Mouse (Mus musculus): ENCODE data around the gene Ddx42. TPM values are rescaled to one million over a fixed set of nuclear protein-coding genes. Genes with fewer than 3 reads are reported as not detected.
"Not testable (repeated sequence)": the region's sequence is repeated elsewhere in the genome, so short reads cannot be mapped to it uniquely, and the experiment has no call there.

Gene Ddx42
- polyA plus RNA-seq, 1 experiment from 2014 or later = 102 TPM

DNA sequence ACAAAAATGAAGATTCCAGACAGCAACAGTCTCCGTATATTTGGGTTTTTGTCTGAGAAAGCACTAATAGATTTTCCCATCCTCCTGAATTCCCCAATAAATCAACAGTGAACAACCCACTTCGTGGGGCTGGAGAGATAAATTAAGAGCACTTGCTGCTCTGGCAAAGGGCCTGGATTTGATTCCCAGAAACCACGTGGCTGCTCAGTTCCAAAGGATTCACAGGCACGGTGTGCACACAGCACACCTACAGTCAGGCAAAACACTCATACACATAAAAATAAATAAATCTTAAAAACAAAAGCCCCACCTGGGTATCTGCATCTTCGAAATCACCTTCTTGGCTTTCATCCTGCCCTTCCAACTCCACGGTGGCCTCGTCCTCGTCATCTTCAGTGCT lies 4.0 kb upstream of the Ddx42 start:
- DNase-seq (ENCODE audit: low spot score) (no peak), ATAC-seq (replicated peaks; ENCODE audit: insufficient number of reproducible peaks, low FRiP score, low TSS enrichment, low read depth) (no peak)
- Histone ChIP-seq H3K27ac (replicated peaks; ENCODE audit: low read depth, low read length) (no peak overlapping the region), H3K4me2 (ENCODE audit: low read depth, low read length) (no peak overlapping the region), H3K4me3 (ENCODE audit: low read depth, low read length) (no peak overlapping the region), H3K4me1 (ENCODE audit: control insufficient read depth, insufficient read depth, low read length) (no peaks in the 10 kb centered on the region), H3K9me3 (replicated peaks; ENCODE audit: control insufficient read depth, low read length) (no peaks in the 10 kb centered on the region), H3K9ac (replicated peaks; ENCODE audit: low read length) (no peak overlapping the region), H3K27me3 (ENCODE audit: control insufficient read depth, insufficient read depth, low read length) (no peaks in the 10 kb centered on the region), H3K36me3 (replicated peaks; ENCODE audit: control insufficient read depth, insufficient read depth, low read depth, low read length) (peaks cover 2% of the 10 kb centered on the region)
- 93% methylated on average over 8 of the region's 8 CpGs for WGBS

DNA sequence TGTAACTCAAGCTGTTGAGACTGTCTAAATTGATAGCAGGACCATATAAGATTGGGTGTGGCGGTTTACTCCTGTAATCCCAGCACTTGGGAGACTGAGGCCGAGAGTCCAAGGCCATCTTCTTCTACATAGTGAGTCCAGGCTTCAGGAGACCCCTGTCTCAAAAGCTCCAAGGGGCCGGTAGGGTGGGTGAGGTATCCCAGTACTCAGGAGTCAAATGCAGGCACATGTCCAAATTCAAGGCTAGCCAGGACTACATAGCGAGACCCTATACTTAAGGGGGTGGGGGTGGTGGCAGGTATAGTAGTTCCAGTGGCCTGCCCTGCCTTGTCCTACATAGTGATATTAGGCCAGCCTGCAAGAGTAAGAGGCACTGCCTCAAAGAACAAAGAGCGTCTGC lies 1.9 kb upstream of the Ddx42 start:
- Histone ChIP-seq H3K4me1 (ENCODE audit: control insufficient read depth, insufficient read depth, low read length) (no peaks in the 10 kb centered on the region), H3K4me3 (ENCODE audit: low read depth, low read length) (peak overlapping the region; percentile 97; the same call in 1 of the 2 replicates), H3K4me2 (ENCODE audit: low read depth, low read length) (no peak overlapping the region; the same call in 1 of the 2 replicates), H3K9me3 (replicated peaks; ENCODE audit: control insufficient read depth, low read length) (no peaks in the 10 kb centered on the region), H3K27ac (replicated peaks; ENCODE audit: low read depth, low read length) (no peak overlapping the region), H3K36me3 (replicated peaks; ENCODE audit: control insufficient read depth, insufficient read depth, low read depth, low read length) (peaks cover 2% of the 10 kb centered on the region), H3K27me3 (ENCODE audit: control insufficient read depth, insufficient read depth, low read length) (no peaks in the 10 kb centered on the region), H3K9ac (replicated peaks; ENCODE audit: low read length) (no peak overlapping the region)
- no peak for ATAC-seq (replicated peaks; ENCODE audit: insufficient number of reproducible peaks, low FRiP score, low TSS enrichment, low read depth)
- WGBS = 91% methylated on average over 5 of the region's 5 CpGs
- DNase-seq (ENCODE audit: low spot score) = no peak

DNA sequence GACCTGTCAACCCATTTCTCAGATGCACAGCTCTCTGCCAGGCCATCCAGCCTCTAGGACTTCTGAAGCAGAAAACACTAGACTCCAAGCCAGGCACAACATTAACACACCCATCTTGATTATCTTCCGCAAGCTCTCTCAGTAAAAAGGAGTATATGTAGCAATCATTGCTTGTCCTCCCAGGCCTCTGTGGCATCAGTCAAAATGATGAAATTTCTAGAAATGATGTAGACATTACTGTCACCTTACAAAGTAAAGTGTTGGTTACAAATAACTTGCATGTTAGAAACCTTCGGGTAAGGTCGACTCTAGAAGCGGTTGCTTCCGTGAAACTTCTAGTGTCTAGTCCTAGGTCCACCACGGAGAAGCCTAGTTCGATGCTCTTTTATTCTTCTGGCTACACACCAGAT lies 1.3 kb upstream of the Ddx42 start:
- H3K4me1 ChIP-seq (ENCODE audit: control insufficient read depth, insufficient read depth, low read length) = no peaks in the 10 kb centered on the region
- peak overlapping the region; percentile 44 for H3K4me2 ChIP-seq (ENCODE audit: low read depth, low read length)
- H3K36me3 ChIP-seq (replicated peaks; ENCODE audit: control insufficient read depth, insufficient read depth, low read depth, low read length) = peaks cover 2% of the 10 kb centered on the region
- 34% methylated on average over 7 of the region's 7 CpGs for WGBS
- H3K27ac ChIP-seq (replicated peaks; ENCODE audit: low read depth, low read length) = no peak overlapping the region
- H3K4me3 ChIP-seq (ENCODE audit: low read depth, low read length) = peak overlapping the region; percentile 97
- no peaks in the 10 kb centered on the region for H3K9me3 ChIP-seq (replicated peaks; ENCODE audit: control insufficient read depth, low read length)
- DNase-seq (ENCODE audit: low spot score) (no peak), ATAC-seq (replicated peaks; ENCODE audit: insufficient number of reproducible peaks, low FRiP score, low TSS enrichment, low read depth) (no peak)
- peak overlapping the region; percentile 98 for H3K9ac ChIP-seq (replicated peaks; ENCODE audit: low read length)
- no peaks in the 10 kb centered on the region for H3K27me3 ChIP-seq (ENCODE audit: control insufficient read depth, insufficient read depth, low read length)

DNA sequence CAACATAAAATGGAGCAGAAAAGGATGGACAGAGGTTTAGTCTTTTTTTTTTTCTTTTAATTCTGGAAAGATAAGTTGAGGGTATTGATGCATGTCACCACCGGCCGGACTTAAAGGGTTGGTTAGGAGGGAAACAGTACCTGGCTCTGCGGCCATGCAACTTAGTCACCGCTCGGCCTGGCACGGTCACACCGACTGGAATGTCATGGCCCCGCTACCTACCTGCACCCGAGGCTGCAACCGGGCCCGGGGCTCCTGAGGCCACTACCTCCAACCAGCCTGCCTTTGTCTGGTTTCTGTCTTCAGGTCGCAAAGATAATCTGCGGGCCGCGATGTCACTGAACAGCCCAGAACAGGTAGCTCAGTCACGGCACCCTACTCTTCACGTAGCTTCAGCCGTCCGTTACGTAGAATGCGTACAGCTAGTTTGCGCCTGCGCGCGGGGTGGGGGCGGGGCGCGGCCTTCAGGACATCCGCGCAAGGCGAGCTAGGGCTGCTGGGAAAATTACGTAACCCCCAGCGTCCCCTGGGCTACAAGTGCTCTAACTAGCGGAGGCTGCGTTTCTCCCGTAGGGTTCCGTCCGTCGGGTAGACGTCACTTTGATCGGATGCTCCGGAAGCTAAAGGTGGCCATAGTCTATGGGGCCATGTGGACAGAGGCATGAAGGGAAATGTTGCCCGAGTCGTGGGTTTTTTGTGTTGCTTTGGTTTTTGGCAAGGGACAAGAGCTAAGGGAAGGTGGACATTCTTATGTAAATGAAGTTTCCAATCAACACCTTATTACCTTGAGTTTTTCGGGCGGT lies 598 bp upstream of the Ddx42 start, which contains the start of gene Ccdc47:
Gene Ccdc47, minus strand, starts transcription at position 418 of the 803 bp plus-strand sequence.
- Histone ChIP-seq H3K9me3 (replicated peaks; ENCODE audit: control insufficient read depth, low read length) (no peaks in the 10 kb centered on the region), H3K27ac (replicated peaks; ENCODE audit: low read depth, low read length) (peak within 1 kb of the TSS; percentile 89), H3K4me3 (ENCODE audit: low read depth, low read length) (peak within 1 kb of the TSS; percentile 97), H3K36me3 (replicated peaks; ENCODE audit: control insufficient read depth, insufficient read depth, low read depth, low read length) (peaks cover under 1% of the 10 kb centered on the region), H3K4me1 (ENCODE audit: control insufficient read depth, insufficient read depth, low read length) (no peaks in the 10 kb centered on the region), H3K4me2 (ENCODE audit: low read depth, low read length) (peak within 1 kb of the TSS; percentile 44), H3K27me3 (ENCODE audit: control insufficient read depth, insufficient read depth, low read length) (no peaks in the 10 kb centered on the region), H3K9ac (replicated peaks; ENCODE audit: low read length) (peak within 1 kb of the TSS; percentile 98)
- peak; percentile 98 for ATAC-seq (replicated peaks; ENCODE audit: insufficient number of reproducible peaks, low FRiP score, low TSS enrichment, low read depth)
- under 1% methylated on average over 46 of the region's 46 CpGs for WGBS
- peak; percentile 98 for DNase-seq (ENCODE audit: low spot score)

DNA sequence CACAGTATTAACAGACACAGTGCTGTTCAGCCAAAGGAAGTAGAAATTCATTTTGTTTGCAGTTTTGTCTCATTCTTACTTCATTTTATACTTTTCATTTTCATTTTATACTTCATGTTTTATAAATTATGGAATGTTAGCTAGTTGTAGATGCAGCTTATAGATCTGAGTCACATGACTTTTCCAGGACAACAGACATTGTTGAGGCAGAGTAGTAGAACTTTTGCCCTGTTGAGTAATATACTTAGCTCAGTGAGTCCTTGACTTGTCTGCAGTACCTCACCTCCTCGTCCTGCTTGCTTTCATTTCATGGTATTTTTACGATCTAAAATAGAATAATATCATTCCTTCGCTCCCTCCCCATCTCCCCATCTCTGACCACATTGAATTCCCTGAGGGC lies 3.9 kb downstream of the Ddx42 start:
- DNase-seq (ENCODE audit: low spot score) = no peak
- no peak overlapping the region for H3K9ac ChIP-seq (replicated peaks; ENCODE audit: low read length)
- no peaks in the 10 kb centered on the region for H3K9me3 ChIP-seq (replicated peaks; ENCODE audit: control insufficient read depth, low read length)
- no peaks in the 10 kb centered on the region for H3K27me3 ChIP-seq (ENCODE audit: control insufficient read depth, insufficient read depth, low read length)
- ATAC-seq (replicated peaks; ENCODE audit: insufficient number of reproducible peaks, low FRiP score, low TSS enrichment, low read depth) = no peak
- H3K4me3 ChIP-seq (ENCODE audit: low read depth, low read length) = no peak overlapping the region
- no peaks in the 10 kb centered on the region for H3K36me3 ChIP-seq (replicated peaks; ENCODE audit: control insufficient read depth, insufficient read depth, low read depth, low read length)
- WGBS = 92% methylated on average over 3 of the region's 3 CpGs
- no peak overlapping the region for H3K27ac ChIP-seq (replicated peaks; ENCODE audit: low read depth, low read length)
- no peak overlapping the region for H3K4me2 ChIP-seq (ENCODE audit: low read depth, low read length)
- no peaks in the 10 kb centered on the region for H3K4me1 ChIP-seq (ENCODE audit: control insufficient read depth, insufficient read depth, low read length)

DNA sequence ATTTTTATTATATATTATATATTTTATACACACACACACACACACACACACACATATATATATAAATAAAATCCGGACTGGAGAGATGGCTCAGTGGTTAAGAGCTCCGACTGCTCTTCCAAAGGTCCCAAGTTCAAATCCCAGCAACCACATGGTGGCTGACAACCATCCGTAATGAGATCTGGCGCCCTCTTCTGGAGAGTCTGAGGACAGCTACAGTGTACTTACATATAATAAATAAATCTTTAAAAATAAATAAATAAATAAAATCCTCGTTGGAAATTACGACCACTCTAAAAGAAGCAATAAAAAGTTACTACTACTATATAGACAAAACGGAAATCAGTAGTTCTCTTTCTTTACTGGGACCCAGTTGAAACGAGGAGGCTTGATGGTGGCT lies 17.3 kb downstream of the Ddx42 start:
- not testable (repeated sequence) for DNase-seq (ENCODE audit: low spot score); H3K9ac ChIP-seq (replicated peaks; ENCODE audit: low read length); H3K27me3 ChIP-seq (ENCODE audit: control insufficient read depth, insufficient read depth, low read length); H3K4me1 ChIP-seq (ENCODE audit: control insufficient read depth, insufficient read depth, low read length); H3K9me3 ChIP-seq (replicated peaks; ENCODE audit: control insufficient read depth, low read length); H3K4me2 ChIP-seq (ENCODE audit: low read depth, low read length); ATAC-seq (replicated peaks; ENCODE audit: insufficient number of reproducible peaks, low FRiP score, low TSS enrichment, low read depth); H3K27ac ChIP-seq (replicated peaks; ENCODE audit: low read depth, low read length); H3K4me3 ChIP-seq (ENCODE audit: low read depth, low read length)
- H3K36me3 ChIP-seq (replicated peaks; ENCODE audit: control insufficient read depth, insufficient read depth, low read depth, low read length) = peaks cover 12% of the 10 kb centered on the region
- WGBS = 78% methylated on average over 8 of the region's 8 CpGs

DNA sequence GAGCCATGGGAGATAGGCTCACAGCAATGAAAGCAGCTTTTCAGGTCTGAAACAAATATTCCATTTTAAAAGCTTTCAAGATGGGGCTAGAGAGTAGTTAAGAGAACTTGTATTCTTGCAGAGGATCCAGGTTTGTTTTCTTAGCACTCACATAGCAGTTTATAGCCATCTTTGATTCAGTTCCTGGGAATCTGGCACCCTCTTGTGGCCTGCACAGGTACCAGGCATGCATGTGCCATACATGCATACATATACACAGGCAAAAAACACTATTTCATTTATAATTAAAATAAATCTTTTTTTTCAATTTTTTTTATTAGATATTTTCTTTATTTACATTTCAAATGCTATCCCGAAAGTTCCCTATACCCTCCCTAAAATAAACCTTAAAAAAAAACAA lies 30.1 kb downstream of the Ddx42 start:
- 94% methylated on average over 1 of the region's 1 CpGs for WGBS
- no peaks in the 10 kb centered on the region for H3K4me1 ChIP-seq (ENCODE audit: control insufficient read depth, insufficient read depth, low read length)
- no peaks in the 10 kb centered on the region for H3K27me3 ChIP-seq (ENCODE audit: control insufficient read depth, insufficient read depth, low read length)
- 0 out of 2 replicates have a peak, but pooled peaks cover 3% of the 10 kb centered on the region for H3K9me3 ChIP-seq (replicated peaks; ENCODE audit: control insufficient read depth, low read length)
- H3K36me3 ChIP-seq (replicated peaks; ENCODE audit: control insufficient read depth, insufficient read depth, low read depth, low read length) = peaks cover 34% of the 10 kb centered on the region
- ATAC-seq (replicated peaks; ENCODE audit: insufficient number of reproducible peaks, low FRiP score, low TSS enrichment, low read depth) (no peak), DNase-seq (ENCODE audit: low spot score) (no peak)
- H3K27ac ChIP-seq (replicated peaks; ENCODE audit: low read depth, low read length) = no peak overlapping the region
- H3K9ac ChIP-seq (replicated peaks; ENCODE audit: low read length) = no peak overlapping the region
- H3K4me3 ChIP-seq (ENCODE audit: low read depth, low read length) = no peak overlapping the region
- no peak overlapping the region for H3K4me2 ChIP-seq (ENCODE audit: low read depth, low read length)

DNA sequence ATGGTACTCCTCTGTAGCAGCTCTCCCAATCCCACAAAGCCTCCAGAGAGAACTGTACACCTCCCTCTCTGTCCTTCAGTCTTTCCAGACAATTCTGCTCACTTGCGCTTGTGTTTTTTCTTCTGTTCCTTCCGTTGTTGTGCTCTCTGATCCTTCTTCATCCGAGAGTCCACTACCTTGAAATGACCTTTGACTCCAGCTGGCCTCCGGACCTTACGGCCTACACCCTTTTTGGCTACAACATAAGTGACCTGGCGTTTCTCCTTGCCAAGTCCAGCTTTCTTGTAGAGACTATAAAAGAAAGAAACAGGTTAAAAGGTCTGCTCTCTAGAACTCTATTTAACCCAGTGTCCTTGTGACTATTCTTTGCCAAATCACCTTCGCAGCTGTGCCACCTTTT lies 32.6 kb downstream of the Ddx42 start:
- no peaks in the 10 kb centered on the region for H3K27me3 ChIP-seq (ENCODE audit: control insufficient read depth, insufficient read depth, low read length)
- no peak overlapping the region for H3K4me2 ChIP-seq (ENCODE audit: low read depth, low read length)
- H3K9me3 ChIP-seq (replicated peaks; ENCODE audit: control insufficient read depth, low read length) = 0 out of 2 replicates have a peak, but pooled peaks cover 3% of the 10 kb centered on the region
- no peak for DNase-seq (ENCODE audit: low spot score)
- H3K9ac ChIP-seq (replicated peaks; ENCODE audit: low read length) = no peak overlapping the region
- peaks cover 34% of the 10 kb centered on the region for H3K36me3 ChIP-seq (replicated peaks; ENCODE audit: control insufficient read depth, insufficient read depth, low read depth, low read length)
- H3K4me3 ChIP-seq (ENCODE audit: low read depth, low read length) = no peak overlapping the region
- ATAC-seq (replicated peaks; ENCODE audit: insufficient number of reproducible peaks, low FRiP score, low TSS enrichment, low read depth) = no peak
- no peaks in the 10 kb centered on the region for H3K4me1 ChIP-seq (ENCODE audit: control insufficient read depth, insufficient read depth, low read length)
- H3K27ac ChIP-seq (replicated peaks; ENCODE audit: low read depth, low read length) = no peak overlapping the region
- 82% methylated on average over 7 of the region's 7 CpGs for WGBS
